Mouse (Mus musculus): ENCODE measurements around the gene Cldn3. TPM values are rescaled to one million over a fixed set of nuclear protein-coding genes. Genes with fewer than 3 reads are reported as not detected.
"Not testable (repeated sequence)": the region's sequence is repeated elsewhere in the genome, so short reads cannot be mapped to it uniquely, and the experiment has no call there.

Gene Cldn3
- total RNA-seq (2017): not detected in 2 replicates

DNA sequence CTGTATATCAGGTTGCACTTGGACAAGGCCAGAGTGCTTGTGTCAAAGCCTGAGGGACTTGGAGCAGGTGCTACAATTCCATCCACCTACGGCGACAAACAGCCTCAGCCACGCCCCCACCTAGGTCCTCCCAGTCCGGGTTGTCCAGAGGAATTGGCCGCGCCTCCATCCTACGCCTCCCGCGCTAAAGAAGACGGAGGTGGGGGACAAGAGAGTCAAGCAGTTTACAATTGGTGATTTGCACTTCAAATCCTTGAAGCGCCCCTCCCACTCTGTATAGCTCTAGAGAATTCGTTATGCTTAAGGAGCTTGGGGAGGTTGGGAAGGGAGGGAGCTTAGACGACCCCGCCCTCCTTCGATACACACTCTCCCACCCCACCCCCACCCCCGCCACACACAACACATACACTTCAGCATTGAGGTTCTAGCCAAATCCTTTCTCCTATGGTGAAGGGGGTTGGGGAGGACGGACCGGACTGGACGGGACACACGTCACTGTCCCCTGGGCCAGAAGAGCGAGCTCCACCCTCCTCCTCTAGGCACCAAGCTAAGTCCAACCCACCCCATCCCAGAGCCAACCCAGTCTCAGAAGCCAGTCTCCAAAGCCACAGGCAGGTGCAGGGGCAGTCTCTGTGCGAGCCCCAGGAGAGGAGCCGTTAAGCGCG is at the start of gene Cldn3:
Gene Cldn3, plus strand, starts transcription at position 582 of the 665 bp plus-strand sequence.
- ATAC-seq (ENCODE audit: extremely low read depth, insufficient number of reproducible peaks, low FRiP score, poor library complexity, severe bottlenecking): no peak

DNA sequence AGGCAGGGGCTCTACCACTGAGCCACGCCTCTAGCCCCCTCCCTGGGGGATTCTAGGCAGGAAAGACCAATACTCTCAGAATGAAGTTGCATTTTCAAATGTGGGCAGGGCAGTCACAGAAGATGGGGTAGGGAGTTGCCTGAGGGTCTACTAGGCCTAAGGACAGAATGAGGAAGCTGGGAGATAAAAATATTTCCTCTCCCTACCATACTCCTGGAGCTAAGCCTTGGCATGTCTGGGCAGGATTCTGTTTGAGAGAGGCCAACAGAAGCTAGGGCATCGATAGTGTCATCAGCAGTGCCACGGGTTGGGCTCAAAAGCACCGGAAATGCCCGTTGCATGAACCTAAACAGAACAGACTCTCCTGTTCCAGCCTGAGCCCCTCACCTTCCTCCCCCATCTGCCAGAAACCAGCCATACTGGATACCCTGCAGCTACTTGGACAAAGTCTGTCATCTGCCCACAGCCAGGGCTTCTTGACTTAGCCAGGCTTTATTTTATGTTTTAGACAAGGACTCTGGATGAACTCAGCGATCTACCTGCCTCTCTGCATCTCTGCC is 49.3 kb upstream of the Cldn3 start:
- ATAC-seq (ENCODE audit: extremely low read depth, insufficient number of reproducible peaks, low FRiP score, poor library complexity, severe bottlenecking): no peak

GRCm38 (mm10) chr5:134939069-134939468 is 46.9 kb upstream of the Cldn3 start:
- ATAC-seq (ENCODE audit: extremely low read depth, insufficient number of reproducible peaks, low FRiP score, poor library complexity, severe bottlenecking): no peak

DNA sequence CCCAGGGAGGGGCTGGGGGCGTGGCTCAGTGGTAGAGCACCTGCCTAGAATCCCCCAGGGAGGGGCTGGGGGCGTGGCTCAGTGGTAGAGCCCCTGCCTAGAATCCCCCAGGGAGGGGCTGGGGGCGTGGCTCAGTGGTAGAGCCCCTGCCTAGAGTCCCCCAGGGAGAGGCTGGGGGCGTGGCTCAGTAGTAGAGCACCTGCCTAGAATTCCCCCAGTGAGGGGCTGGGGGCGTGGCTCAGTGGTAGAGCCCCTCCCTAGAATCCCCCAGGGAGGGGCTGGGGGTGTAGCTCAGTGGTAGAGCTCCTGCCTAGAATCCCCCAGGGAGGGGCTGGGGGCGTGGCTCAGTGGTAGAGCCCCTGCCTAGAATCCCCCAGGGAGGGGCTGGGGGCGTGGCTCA is 46.5 kb upstream of the Cldn3 start:
- not testable (repeated sequence) for ATAC-seq (ENCODE audit: extremely low read depth, insufficient number of reproducible peaks, low FRiP score, poor library complexity, severe bottlenecking)

DNA sequence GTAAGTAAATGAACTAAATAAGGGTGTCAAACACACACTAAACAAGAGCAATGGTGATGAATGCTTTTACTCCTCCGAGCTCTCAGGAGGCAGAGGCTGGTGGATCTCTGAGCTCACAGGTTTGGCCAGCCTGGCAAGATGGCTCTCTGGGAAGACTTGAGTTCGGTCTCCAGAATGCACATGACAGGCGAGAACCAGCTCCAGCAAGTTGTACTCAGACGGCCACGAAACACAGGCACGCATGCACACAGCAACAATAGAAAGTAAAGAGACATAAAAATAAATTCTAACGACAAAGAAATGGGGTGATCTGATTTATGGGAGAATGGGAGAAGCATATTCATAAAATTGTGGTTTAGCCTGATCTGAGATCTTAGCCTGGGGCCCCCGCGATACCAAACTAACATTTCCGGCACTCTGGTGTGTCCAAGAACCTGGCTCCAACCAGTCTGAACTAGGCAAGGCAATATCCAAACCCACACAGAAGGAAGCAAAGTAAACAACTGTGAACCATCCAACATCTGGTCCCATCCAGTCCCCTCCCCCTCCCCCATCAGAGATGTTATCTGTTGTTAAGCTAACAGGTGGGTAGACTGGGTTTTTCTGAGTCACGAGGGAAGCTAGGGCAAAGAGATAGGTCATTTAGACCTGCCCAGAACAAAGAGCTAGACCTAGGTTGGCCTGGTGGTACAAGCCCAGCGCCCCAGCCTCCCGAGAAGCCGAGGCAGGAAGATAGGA is 44.4 kb upstream of the Cldn3 start:
- ATAC-seq (ENCODE audit: extremely low read depth, insufficient number of reproducible peaks, low FRiP score, poor library complexity, severe bottlenecking): no peak

DNA sequence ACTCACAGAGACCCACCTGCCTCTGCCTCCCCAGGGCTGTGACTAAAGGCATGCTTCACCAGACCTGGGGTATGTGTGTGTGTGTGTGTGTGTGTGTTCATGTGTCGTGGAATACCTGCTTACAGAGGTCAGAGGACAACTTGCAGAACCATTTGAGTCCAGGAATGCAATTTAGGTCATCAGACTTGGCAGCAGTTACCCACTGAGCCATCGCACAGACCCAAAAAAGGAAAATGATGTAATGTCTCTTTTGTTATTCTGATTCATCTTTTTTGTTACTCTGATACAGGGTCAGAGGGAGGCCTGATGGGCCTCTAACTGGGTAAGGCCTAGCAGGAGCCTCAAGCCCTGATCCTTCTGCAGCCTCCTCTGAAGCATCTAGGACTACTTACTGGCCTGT is 43.3 kb upstream of the Cldn3 start:
- no peak for ATAC-seq (ENCODE audit: extremely low read depth, insufficient number of reproducible peaks, low FRiP score, poor library complexity, severe bottlenecking)

DNA sequence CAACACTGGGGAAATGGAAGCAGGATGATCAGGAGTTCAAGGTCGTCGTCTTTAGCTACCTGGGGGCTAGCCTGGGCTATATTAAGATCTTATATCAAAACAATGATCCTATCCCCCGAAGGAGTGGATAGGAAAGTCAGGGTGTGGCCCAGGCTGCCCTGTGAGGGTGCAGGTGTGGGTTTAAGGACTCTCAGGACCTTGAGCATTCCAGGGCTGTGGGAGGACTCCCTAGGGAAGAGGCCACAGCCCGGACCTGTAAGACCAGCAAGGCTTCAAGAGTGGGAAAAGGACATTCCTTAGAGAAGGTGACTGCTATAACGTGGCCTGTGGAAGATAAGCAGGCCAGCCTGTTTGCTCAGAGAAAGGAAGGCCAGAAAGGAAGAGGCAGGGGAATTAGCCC is 41.8 kb upstream of the Cldn3 start:
- no peak for ATAC-seq (ENCODE audit: extremely low read depth, insufficient number of reproducible peaks, low FRiP score, poor library complexity, severe bottlenecking)

DNA sequence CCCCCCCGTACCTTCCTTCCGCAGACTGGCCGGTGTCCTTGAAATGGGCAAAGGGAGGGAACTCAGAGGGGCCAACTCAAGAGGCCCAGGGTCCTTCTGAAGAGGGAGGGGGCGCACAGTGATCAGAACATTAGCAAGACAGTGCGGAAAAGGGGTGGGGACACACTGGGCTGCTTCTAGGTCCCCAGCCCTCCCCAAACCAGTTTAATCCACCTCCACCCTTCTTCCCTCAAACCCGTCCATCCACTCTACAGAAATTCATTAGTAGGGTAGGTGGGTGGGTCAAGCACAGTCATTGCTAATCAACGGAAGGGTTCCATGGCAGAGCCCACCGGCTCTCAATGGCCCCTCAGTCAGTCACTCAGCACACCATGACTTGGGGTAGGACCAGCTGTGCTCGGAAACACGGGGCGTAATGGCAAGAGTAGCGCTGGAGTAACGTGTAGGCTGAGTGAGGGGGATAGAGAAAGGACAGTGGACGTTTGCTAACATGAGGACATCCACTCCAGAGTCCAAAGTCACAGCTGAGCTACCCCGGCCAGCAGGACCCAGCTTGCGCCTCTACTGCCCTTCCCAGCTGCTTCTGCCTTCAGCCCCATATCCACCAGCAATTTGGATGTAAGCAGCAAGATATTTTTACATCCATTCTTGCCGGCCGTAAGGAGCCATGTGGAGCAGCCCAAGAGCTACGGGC is 40.6 kb upstream of the Cldn3 start:
- no peak for ATAC-seq (ENCODE audit: extremely low read depth, insufficient number of reproducible peaks, low FRiP score, poor library complexity, severe bottlenecking)

- ATAC-seq (ENCODE audit: extremely low read depth, insufficient number of reproducible peaks, low FRiP score, poor library complexity, severe bottlenecking): no peak
Measured at GRCm38 (mm10) chr5:134946063-134946856, 39.8 kb upstream of the Cldn3 start.

DNA sequence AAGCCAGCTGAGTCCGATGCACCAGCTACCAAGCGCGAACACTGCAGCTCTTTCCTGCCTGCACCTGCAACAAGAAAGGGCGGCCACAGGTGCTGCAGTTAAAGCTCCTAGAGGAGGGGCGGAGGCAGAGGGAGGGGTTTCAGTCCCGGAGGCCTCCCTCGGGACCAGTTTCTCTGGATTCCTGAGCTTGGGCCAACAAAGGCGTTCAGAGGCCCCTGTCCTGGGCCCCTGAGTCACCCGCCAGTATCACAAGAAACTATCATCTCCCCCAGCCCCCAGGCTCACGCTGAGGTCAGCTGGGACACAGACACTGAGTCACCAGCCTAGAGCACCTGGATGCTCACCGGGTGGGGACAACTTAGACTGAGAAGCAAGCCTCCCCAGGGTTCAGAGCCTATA is 39.2 kb upstream of the Cldn3 start, which contains the start of gene Cldn4:
Gene Cldn4, minus strand, starts transcription at position 78 of the 399 bp plus-strand sequence.
- ATAC-seq (ENCODE audit: extremely low read depth, insufficient number of reproducible peaks, low FRiP score, poor library complexity, severe bottlenecking): no peak

- no peak for ATAC-seq (ENCODE audit: extremely low read depth, insufficient number of reproducible peaks, low FRiP score, poor library complexity, severe bottlenecking)
Measured at GRCm38 (mm10) chr5:134947420-134948084, 38.5 kb upstream of the Cldn3 start.

DNA sequence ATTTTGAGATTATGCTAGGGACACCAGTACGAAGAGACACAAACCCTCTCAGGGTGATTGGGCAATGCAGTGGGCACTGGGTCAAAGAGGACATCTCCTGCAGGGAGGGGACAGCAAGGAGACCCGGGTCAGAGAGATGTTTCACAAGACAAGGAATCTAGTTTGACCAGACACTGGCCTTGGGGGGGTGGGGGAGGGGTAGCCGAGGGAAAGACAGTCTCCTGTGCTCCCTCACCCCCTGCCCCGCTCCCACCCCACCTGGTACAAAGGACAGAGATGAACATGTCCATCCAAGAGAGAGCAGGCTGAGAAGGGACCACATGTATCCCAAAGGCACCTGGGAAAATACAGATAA is 38.0 kb upstream of the Cldn3 start:
- no peak for ATAC-seq (ENCODE audit: extremely low read depth, insufficient number of reproducible peaks, low FRiP score, poor library complexity, severe bottlenecking)

DNA sequence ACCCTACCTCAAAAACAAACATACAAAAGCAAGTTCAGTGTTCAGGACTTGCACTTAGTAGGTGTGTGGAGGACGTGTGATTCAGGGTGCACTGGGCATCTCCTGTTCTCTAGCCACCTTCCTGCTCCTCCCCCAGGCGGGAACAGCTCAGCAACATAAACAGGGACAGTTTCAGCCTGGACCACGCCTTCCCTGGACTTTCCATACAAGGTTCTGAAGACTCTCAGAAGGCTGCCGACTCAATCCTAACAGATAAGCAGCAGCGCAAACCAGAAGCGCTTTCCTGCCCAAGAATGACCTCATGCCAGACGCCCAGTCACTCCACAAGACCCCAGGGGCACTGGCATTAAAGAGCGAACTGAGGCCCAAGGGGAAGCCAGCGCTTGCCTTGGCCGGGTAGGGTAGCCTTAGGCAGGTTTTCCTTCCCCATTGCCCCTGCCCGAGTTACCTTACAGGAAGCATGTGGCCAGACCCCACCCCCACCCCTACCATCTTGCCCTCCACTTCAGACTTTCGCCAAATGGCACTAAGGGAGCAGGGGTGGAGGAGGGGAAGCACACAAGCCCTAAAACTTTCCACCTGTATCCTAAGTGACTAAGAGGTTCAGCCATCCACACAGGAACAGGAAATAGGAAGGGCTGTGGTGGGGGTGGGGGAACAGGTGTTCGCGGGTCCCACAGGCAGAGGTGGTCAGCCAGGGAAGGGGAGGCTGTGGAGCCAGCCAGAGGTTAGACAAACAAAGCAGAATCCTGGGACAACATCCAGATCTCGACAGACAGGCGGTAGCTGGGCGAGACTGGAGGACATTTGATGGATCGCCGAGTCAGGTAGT is 34.7 kb upstream of the Cldn3 start:
- ATAC-seq (ENCODE audit: extremely low read depth, insufficient number of reproducible peaks, low FRiP score, poor library complexity, severe bottlenecking): no peak

DNA sequence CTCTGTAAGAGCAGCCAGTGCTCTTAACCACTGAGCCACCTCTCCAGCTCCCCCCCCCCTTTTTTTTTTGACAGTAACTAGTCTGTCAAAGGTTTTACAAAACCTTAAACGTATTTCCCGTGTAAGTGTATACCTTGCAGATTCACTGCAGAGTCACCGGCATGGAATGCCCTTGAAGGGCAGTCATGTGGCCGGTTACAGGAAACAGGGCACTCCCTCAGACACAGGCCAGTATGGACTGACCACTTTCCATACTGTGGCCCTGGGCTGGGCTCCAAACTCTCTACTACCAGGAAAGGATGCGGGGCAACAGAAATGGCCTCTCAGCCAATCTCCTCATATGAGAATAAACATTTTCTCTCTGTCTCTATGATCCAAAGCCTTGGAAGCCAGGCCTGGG is 30.5 kb upstream of the Cldn3 start:
- no peak for ATAC-seq (ENCODE audit: extremely low read depth, insufficient number of reproducible peaks, low FRiP score, poor library complexity, severe bottlenecking)

DNA sequence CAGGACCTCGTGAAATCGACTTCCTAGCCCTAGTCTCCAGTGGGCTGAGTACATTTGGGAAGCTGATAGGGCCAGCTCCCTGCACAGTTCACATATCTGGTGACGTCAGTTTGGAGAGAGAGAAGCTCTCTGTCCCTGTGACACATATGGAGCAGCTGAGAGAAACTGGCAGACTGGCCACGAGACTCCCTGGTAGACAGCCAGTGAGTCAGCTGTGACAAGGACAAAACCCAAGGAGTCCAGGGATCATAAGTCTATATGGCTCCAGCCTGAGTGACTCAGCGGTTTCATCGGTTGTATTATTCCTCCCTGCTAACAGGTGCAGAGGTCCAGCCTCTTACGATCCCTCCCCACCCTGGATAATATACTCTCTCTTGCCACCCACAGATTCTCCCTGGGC is 26.9 kb upstream of the Cldn3 start:
- ATAC-seq (ENCODE audit: extremely low read depth, insufficient number of reproducible peaks, low FRiP score, poor library complexity, severe bottlenecking): no peak

GRCm38 (mm10) chr5:134960430-134960829 is 25.6 kb upstream of the Cldn3 start:
- no peak for ATAC-seq (ENCODE audit: extremely low read depth, insufficient number of reproducible peaks, low FRiP score, poor library complexity, severe bottlenecking)

DNA sequence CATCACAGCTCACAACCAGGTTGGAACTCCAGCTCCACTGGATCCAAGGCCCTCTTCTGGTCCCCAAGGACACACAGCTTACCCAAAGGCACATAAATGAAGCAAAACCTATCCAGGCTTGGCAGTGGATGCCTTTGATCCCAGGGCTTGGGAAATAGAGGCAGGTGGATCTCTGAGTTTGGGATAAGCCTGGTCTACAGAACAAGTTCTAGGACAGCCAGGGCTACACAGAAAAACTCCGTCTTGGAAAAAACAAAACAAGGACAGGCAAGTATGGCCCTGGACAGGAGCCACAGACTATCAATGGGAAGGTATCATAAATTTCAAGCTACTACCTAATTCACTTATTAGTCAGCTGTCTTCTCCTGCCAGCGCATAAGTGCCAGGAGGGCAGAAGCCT is 24.5 kb upstream of the Cldn3 start:
- ATAC-seq (ENCODE audit: extremely low read depth, insufficient number of reproducible peaks, low FRiP score, poor library complexity, severe bottlenecking): no peak

- no peak for ATAC-seq (ENCODE audit: extremely low read depth, insufficient number of reproducible peaks, low FRiP score, poor library complexity, severe bottlenecking)
Measured at GRCm38 (mm10) chr5:134963546-134963945, 22.5 kb upstream of the Cldn3 start.

Measured in neutrophil, adult 5-6 weeks (primary cell).